Mouse (Mus musculus): ENCODE measurements around the gene Bcor.

GRCm38 (mm10) chrX:12060848-12061247 is 99.3 kb downstream of the Bcor start:
- TF ChIP-seq EP300 (IDR thresholded peaks at IDR 0.05; ENCODE audit: insufficient read depth, low read depth, low read length) (no peak), CTCF (IDR thresholded peaks at IDR 0.05) (no peak)

Measured in heart, adult 2 months (tissue).